Mouse (Mus musculus): ENCODE data around the gene Il2rb. TPM values are rescaled to one million over a fixed set of nuclear protein-coding genes. Genes with fewer than 3 reads are reported as not detected.

Il2rb gene
- total RNA-seq, 1 experiment: 0.62 TPM

GRCm38 (mm10) chr15:78542098-78542766, 47.2 kb upstream of the Il2rb start:
- Histone ChIP-seq H3K9ac (ENCODE audit: insufficient read depth, low read depth, low read length, poor library complexity, severe bottlenecking) (no peak overlapping the region), H3K4me1 (ENCODE audit: control insufficient read depth in 2 of 2, insufficient read depth in 2 of 2, low read length in 2 of 2, poor library complexity in 1 of 2) (peaks cover 0 to 10% of the 10 kb centered on the region in 2 experiments; a peak in 1 of 4 replicates), H3K27ac (ENCODE audit: insufficient read depth, low read depth, low read length, poor library complexity, severe bottlenecking) (no peak overlapping the region), H3K36me3 (ENCODE audit: control insufficient read depth, insufficient read depth, low read length, poor library complexity, severe bottlenecking) (no peaks in the 10 kb centered on the region), H3K4me3 (ENCODE audit: insufficient read depth in 1 of 2, low read depth in 1 of 2, low read length in 2 of 2, poor library complexity in 1 of 2, severe bottlenecking in 1 of 2) (no peak overlapping the region), H3K9me3 (ENCODE audit: control insufficient read depth, insufficient read depth, low read depth, low read length) (no peaks in the 10 kb centered on the region)
- TF ChIP-seq HCFC1 (IDR thresholded peaks at IDR 0.05; ENCODE audit: borderline replicate concordance, insufficient read depth, low read length) (no peak), ZNF384 (IDR thresholded peaks at IDR 0.05; ENCODE audit: low read depth, low read length) (no peak), CHD2 (IDR thresholded peaks at IDR 0.05; ENCODE audit: low read depth, low read length) (no peak), ZC3H11A (IDR thresholded peaks at IDR 0.05; ENCODE audit: borderline replicate concordance, low read depth, low read length) (no peak), MAFK (IDR thresholded peaks at IDR 0.05; ENCODE audit: insufficient read depth, low read depth, low read length) (no peak)
- in situ Hi-C loops (cut with MboI; ENCODE audit: low sequenced_read_pairs in 2 of 2, unreplicated experiment in 2 of 2): no loop called here
- no peak for DNase-seq (ENCODE audit: low read depth, low spot score)

- in situ Hi-C loops (cut with MboI; ENCODE audit: low sequenced_read_pairs in 2 of 2, unreplicated experiment in 2 of 2): no loop called here
- H3K27ac ChIP-seq (ENCODE audit: insufficient read depth, low read depth, low read length, poor library complexity, severe bottlenecking): no peak overlapping the region
- no peak overlapping the region for H3K4me3 ChIP-seq (ENCODE audit: insufficient read depth in 1 of 2, low read depth in 1 of 2, low read length in 2 of 2, poor library complexity in 1 of 2, severe bottlenecking in 1 of 2)
- H3K36me3 ChIP-seq (ENCODE audit: control insufficient read depth, insufficient read depth, low read length, poor library complexity, severe bottlenecking): no peaks in the 10 kb centered on the region
- no peak overlapping the region for H3K9ac ChIP-seq (ENCODE audit: insufficient read depth, low read depth, low read length, poor library complexity, severe bottlenecking)
- H3K9me3 ChIP-seq (ENCODE audit: control insufficient read depth, insufficient read depth, low read depth, low read length): no peaks in the 10 kb centered on the region
- DNase-seq (ENCODE audit: low read depth, low spot score): no peak
- peaks cover 0 to 9% of the 10 kb centered on the region in 2 experiments; a peak in 1 of 4 replicates for H3K4me1 ChIP-seq (ENCODE audit: control insufficient read depth in 2 of 2, insufficient read depth in 2 of 2, low read length in 2 of 2, poor library complexity in 1 of 2)
- TF ChIP-seq HCFC1 (IDR thresholded peaks at IDR 0.05; ENCODE audit: borderline replicate concordance, insufficient read depth, low read length) (no peak), ZNF384 (IDR thresholded peaks at IDR 0.05; ENCODE audit: low read depth, low read length) (no peak), MAFK (IDR thresholded peaks at IDR 0.05; ENCODE audit: insufficient read depth, low read depth, low read length) (no peak), ZC3H11A (IDR thresholded peaks at IDR 0.05; ENCODE audit: borderline replicate concordance, low read depth, low read length) (no peak)
These were observed 46.5 kb upstream of the Il2rb start for GRCm38 (mm10) chr15:78541606-78542005.

- TF ChIP-seq MAFK (IDR thresholded peaks at IDR 0.05; ENCODE audit: insufficient read depth, low read depth, low read length): no peak
- TF ChIP-seq ZC3H11A (IDR thresholded peaks at IDR 0.05; ENCODE audit: borderline replicate concordance, low read depth, low read length): no peak
- TF ChIP-seq HCFC1 (IDR thresholded peaks at IDR 0.05; ENCODE audit: borderline replicate concordance, insufficient read depth, low read length): no peak
- TF ChIP-seq ZNF384 (IDR thresholded peaks at IDR 0.05; ENCODE audit: low read depth, low read length): no peak
- TF ChIP-seq CHD2 (IDR thresholded peaks at IDR 0.05; ENCODE audit: low read depth, low read length): no peak
- no peaks in the 10 kb centered on the region for H3K36me3 ChIP-seq (ENCODE audit: control insufficient read depth, insufficient read depth, low read length, poor library complexity, severe bottlenecking)
- in situ Hi-C loops (cut with MboI; ENCODE audit: low sequenced_read_pairs in 2 of 2, unreplicated experiment in 2 of 2): no loop called here
- H3K4me1 ChIP-seq (ENCODE audit: control insufficient read depth in 2 of 2, insufficient read depth in 2 of 2, low read length in 2 of 2, poor library complexity in 1 of 2): peaks cover 0 to 14% of the 10 kb centered on the region in 2 experiments; a peak in 1 of 4 replicates
- no peak overlapping the region for H3K4me3 ChIP-seq (ENCODE audit: insufficient read depth in 1 of 2, low read depth in 1 of 2, low read length in 2 of 2, poor library complexity in 1 of 2, severe bottlenecking in 1 of 2)
- H3K9ac ChIP-seq (ENCODE audit: insufficient read depth, low read depth, low read length, poor library complexity, severe bottlenecking): no peak overlapping the region
- DNase-seq (ENCODE audit: low read depth, low spot score): no peak
- H3K27ac ChIP-seq (ENCODE audit: insufficient read depth, low read depth, low read length, poor library complexity, severe bottlenecking): no peak overlapping the region
- no peaks in the 10 kb centered on the region for H3K9me3 ChIP-seq (ENCODE audit: control insufficient read depth, insufficient read depth, low read depth, low read length)
These were observed 46.0 kb upstream of the Il2rb start for GRCm38 (mm10) chr15:78541036-78541435.

GRCm38 (mm10) chr15:78535723-78536421, 40.8 kb upstream of the Il2rb start:
- in situ Hi-C loops (cut with MboI; ENCODE audit: low sequenced_read_pairs in 2 of 2, unreplicated experiment in 2 of 2): no loop called here
- H3K9ac ChIP-seq (ENCODE audit: insufficient read depth, low read depth, low read length, poor library complexity, severe bottlenecking): no peak overlapping the region
- H3K4me1 ChIP-seq (ENCODE audit: control insufficient read depth in 2 of 2, insufficient read depth in 2 of 2, low read length in 2 of 2, poor library complexity in 1 of 2): peaks cover 0 to 14% of the 10 kb centered on the region in 2 experiments; a peak in 1 of 4 replicates
- H3K36me3 ChIP-seq (ENCODE audit: control insufficient read depth, insufficient read depth, low read length, poor library complexity, severe bottlenecking): no peaks in the 10 kb centered on the region
- no peak overlapping the region for H3K4me3 ChIP-seq (ENCODE audit: insufficient read depth in 1 of 2, low read depth in 1 of 2, low read length in 2 of 2, poor library complexity in 1 of 2, severe bottlenecking in 1 of 2)
- no peak overlapping the region for H3K27ac ChIP-seq (ENCODE audit: insufficient read depth, low read depth, low read length, poor library complexity, severe bottlenecking)
- no peaks in the 10 kb centered on the region for H3K9me3 ChIP-seq (ENCODE audit: control insufficient read depth, insufficient read depth, low read depth, low read length)
- TF ChIP-seq HCFC1 (IDR thresholded peaks at IDR 0.05; ENCODE audit: borderline replicate concordance, insufficient read depth, low read length) (no peak), CHD2 (IDR thresholded peaks at IDR 0.05; ENCODE audit: low read depth, low read length) (no peak), ZNF384 (IDR thresholded peaks at IDR 0.05; ENCODE audit: low read depth, low read length) (no peak), ZC3H11A (IDR thresholded peaks at IDR 0.05; ENCODE audit: borderline replicate concordance, low read depth, low read length) (no peak), MAFK (IDR thresholded peaks at IDR 0.05; ENCODE audit: insufficient read depth, low read depth, low read length) (no peak)
- no peak for DNase-seq (ENCODE audit: low read depth, low spot score)

Data from ES-E14 (cell line).